Mouse (Mus musculus): ENCODE data around the gene Hspa1b. TPM values are rescaled to one million over a fixed set of nuclear protein-coding genes. Genes with fewer than 3 reads are reported as not detected.
"Not testable (repeated sequence)": the region's sequence is repeated elsewhere in the genome, so short reads cannot be mapped to it uniquely, and the experiment has no call there.

Gene Hspa1b
- polyA plus RNA-seq, 1 experiment from 2014 or later: not detected

GRCm38 (mm10) chr17:34972069-34972749 is 13.2 kb upstream of the Hspa1b start, which contains the start of the genes Hspa1a and Hspa1l:
Gene Hspa1a (minus strand): TSS chr17:34972156.
Gene Hspa1l (plus strand): TSS chr17:34972703.
- Histone ChIP-seq H3K9ac (ENCODE audit: low read depth, low read length) (0 out of 2 replicates have a peak within 1 kb of the TSS, but pooled peaks have one; percentile 28), H3K4me2 (ENCODE audit: low read depth, low read length) (peak within 1 kb of the TSS; percentile 63), H3K27me3 (ENCODE audit: control insufficient read depth, insufficient read depth, low read depth, low read length) (peaks cover 51% of the 10 kb centered on the region), H3K4me3 (ENCODE audit: low read depth, low read length) (peak within 1 kb of the TSS; percentile 46)
- H3K36me3 ChIP-seq (ENCODE audit: control insufficient read depth, insufficient read depth); H3K4me1 ChIP-seq (ENCODE audit: control insufficient read depth, low read depth, low read length); H3K27ac ChIP-seq (ENCODE audit: low read length); H3K9me3 ChIP-seq (replicated peaks; ENCODE audit: control insufficient read depth, low read length): not testable (repeated sequence)
- 2% methylated on average over 29 of the region's 33 CpGs for WGBS (ENCODE audit: insufficient replicate concordance)
- ATAC-seq (ENCODE audit: low read depth): peak; percentile 93

DNA sequence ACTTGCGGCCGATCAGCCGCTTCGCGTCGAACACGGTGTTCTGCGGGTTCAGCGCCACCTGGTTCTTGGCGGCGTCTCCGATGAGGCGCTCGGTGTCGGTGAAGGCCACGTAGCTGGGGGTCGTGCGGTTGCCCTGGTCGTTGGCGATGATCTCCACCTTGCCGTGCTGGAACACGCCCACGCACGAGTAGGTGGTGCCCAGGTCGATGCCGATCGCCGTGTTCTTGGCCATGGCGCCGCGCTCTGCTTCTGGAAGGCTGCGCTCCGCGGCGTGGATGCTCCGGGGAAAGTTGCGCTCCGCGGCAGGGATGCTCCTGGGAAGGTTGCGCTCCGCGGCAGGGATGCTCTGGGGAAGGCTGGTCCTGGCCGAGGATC is 12.6 kb upstream of the Hspa1b start:
- peak; percentile 10 for ATAC-seq (ENCODE audit: low read depth)
- H3K4me3 ChIP-seq (ENCODE audit: low read depth, low read length): peak overlapping the region; percentile 36; the same call in 1 of the 2 replicates
- H3K9ac ChIP-seq (ENCODE audit: low read depth, low read length); H3K4me1 ChIP-seq (ENCODE audit: control insufficient read depth, low read depth, low read length); H3K27ac ChIP-seq (ENCODE audit: low read length); H3K9me3 ChIP-seq (replicated peaks; ENCODE audit: control insufficient read depth, low read length); H3K36me3 ChIP-seq (ENCODE audit: control insufficient read depth, insufficient read depth): not testable (repeated sequence)
- H3K27me3 ChIP-seq (ENCODE audit: control insufficient read depth, insufficient read depth, low read depth, low read length): peaks cover 51% of the 10 kb centered on the region
- 4% methylated on average over 18 of the region's 43 CpGs for WGBS (ENCODE audit: insufficient replicate concordance)
- peak overlapping the region; percentile 63 for H3K4me2 ChIP-seq (ENCODE audit: low read depth, low read length)

DNA sequence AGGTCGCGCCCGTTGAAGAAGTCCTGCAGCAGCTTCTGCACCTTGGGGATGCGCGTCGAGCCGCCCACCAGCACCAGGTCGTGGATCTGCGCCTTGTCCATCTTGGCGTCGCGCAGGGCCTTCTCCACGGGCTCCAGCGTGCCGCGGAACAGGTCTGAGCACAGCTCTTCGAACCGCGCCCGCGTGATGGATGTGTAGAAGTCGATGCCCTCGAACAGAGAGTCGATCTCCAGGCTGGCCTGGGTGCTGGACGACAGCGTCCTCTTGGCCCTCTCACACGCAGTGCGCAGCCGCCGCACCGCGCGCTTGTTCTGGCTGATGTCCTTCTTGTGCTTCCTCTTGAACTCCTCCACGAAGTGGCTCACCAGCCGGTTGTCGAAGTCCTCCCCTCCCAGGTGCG is 11.8 kb upstream of the Hspa1b start:
- not testable (repeated sequence) for H3K9ac ChIP-seq (ENCODE audit: low read depth, low read length); H3K36me3 ChIP-seq (ENCODE audit: control insufficient read depth, insufficient read depth); H3K4me1 ChIP-seq (ENCODE audit: control insufficient read depth, low read depth, low read length); H3K9me3 ChIP-seq (replicated peaks; ENCODE audit: control insufficient read depth, low read length); ATAC-seq (ENCODE audit: low read depth); H3K27ac ChIP-seq (ENCODE audit: low read length); H3K4me2 ChIP-seq (ENCODE audit: low read depth, low read length); H3K4me3 ChIP-seq (ENCODE audit: low read depth, low read length)
- H3K27me3 ChIP-seq (ENCODE audit: control insufficient read depth, insufficient read depth, low read depth, low read length): peaks cover 51% of the 10 kb centered on the region
- WGBS (ENCODE audit: insufficient replicate concordance): 39% methylated on average over 19 of the region's 37 CpGs

DNA sequence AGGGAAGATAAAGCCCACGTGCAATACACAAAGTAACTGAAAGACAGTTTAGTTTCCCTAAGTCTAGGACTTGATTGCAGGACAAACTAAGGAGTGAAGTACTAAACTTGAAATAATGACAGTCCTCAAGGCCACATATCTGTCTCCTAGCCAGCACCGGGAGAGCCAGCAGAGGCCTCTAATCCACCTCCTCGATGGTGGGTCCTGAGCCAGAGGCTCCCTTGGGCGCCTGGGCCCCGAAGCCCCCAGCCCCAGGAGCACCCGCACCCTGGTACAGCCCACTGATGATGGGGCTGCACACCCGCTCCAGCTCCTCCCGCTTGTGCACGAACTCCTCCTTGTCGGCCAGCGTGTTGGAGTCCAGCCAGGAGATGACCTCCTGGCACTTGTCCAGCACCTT is 10.8 kb upstream of the Hspa1b start, which contains the start of gene Gm20481:
Gene Gm20481 (plus strand): TSS at position 91 of the 400 bp plus-strand sequence.
- peaks cover 51% of the 10 kb centered on the region for H3K27me3 ChIP-seq (ENCODE audit: control insufficient read depth, insufficient read depth, low read depth, low read length)
- H3K4me1 ChIP-seq (ENCODE audit: control insufficient read depth, low read depth, low read length); ATAC-seq (ENCODE audit: low read depth); H3K4me2 ChIP-seq (ENCODE audit: low read depth, low read length); H3K9me3 ChIP-seq (replicated peaks; ENCODE audit: control insufficient read depth, low read length); H3K9ac ChIP-seq (ENCODE audit: low read depth, low read length); H3K36me3 ChIP-seq (ENCODE audit: control insufficient read depth, insufficient read depth); H3K27ac ChIP-seq (ENCODE audit: low read length); H3K4me3 ChIP-seq (ENCODE audit: low read depth, low read length): not testable (repeated sequence)
- WGBS (ENCODE audit: insufficient replicate concordance): 58% methylated on average over 6 of the region's 11 CpGs

DNA sequence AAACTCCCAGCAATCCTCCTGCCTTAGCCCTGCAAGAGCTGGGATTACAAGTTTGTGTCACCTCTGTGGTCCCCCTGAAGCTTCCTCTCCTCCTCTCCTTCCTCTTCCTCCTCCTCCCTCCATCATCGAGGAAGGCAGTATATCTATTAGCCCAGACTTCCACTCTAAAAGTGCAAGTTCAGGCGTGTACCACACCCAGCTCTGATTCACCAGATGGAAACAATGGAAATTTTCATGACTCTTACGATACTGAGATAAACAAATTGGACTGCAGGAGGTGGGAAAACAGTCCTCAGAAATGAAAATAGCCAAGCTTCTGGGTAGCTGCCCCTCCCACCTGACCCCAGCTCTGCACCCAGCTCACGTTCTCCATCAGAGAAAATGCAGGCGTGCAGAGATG is 6.6 kb upstream of the Hspa1b start:
- Histone ChIP-seq H3K27ac (ENCODE audit: low read length) (no peak overlapping the region), H3K36me3 (ENCODE audit: control insufficient read depth, insufficient read depth) (no peaks in the 10 kb centered on the region), H3K4me2 (ENCODE audit: low read depth, low read length) (no peak overlapping the region), H3K4me3 (ENCODE audit: low read depth, low read length) (no peak overlapping the region), H3K27me3 (ENCODE audit: control insufficient read depth, insufficient read depth, low read depth, low read length) (peaks cover 33% of the 10 kb centered on the region), H3K4me1 (ENCODE audit: control insufficient read depth, low read depth, low read length) (no peaks in the 10 kb centered on the region), H3K9ac (ENCODE audit: low read depth, low read length) (no peak overlapping the region), H3K9me3 (replicated peaks; ENCODE audit: control insufficient read depth, low read length) (no peaks in the 10 kb centered on the region)
- WGBS (ENCODE audit: insufficient replicate concordance): 44% methylated on average over 5 of the region's 5 CpGs
- no peak for ATAC-seq (ENCODE audit: low read depth)

DNA sequence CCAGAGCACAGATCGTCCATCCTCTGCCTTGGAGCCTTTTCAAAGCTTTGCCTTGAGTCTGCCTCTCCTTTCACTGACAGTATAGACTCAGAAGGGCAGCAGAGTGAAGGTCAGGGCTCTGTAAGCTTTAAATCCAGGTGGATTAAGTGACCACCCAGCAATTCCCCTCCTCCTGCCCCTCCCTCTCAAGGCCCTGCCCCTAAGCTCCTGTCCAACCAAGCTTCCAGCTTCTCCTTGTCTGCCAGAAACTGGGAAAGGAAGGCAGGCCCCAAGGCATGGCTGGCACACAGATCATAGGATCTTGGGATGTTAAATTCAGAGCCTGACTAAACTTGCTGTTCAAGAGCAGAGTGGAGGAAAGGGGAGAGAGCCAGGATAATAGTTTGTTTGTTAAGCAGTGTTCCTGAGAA is 5.6 kb upstream of the Hspa1b start:
- WGBS (ENCODE audit: insufficient replicate concordance): 50% methylated on average over 1 of the region's 1 CpGs
- H3K27me3 ChIP-seq (ENCODE audit: control insufficient read depth, insufficient read depth, low read depth, low read length): peaks cover 31% of the 10 kb centered on the region
- no peak overlapping the region for H3K4me3 ChIP-seq (ENCODE audit: low read depth, low read length)
- no peak overlapping the region for H3K4me2 ChIP-seq (ENCODE audit: low read depth, low read length)
- ATAC-seq (ENCODE audit: low read depth): no peak
- H3K9ac ChIP-seq (ENCODE audit: low read depth, low read length): no peak overlapping the region
- peaks cover 8% of the 10 kb centered on the region for H3K4me1 ChIP-seq (ENCODE audit: control insufficient read depth, low read depth, low read length)
- H3K27ac ChIP-seq (ENCODE audit: low read length): no peak overlapping the region
- H3K36me3 ChIP-seq (ENCODE audit: control insufficient read depth, insufficient read depth): no peaks in the 10 kb centered on the region
- H3K9me3 ChIP-seq (replicated peaks; ENCODE audit: control insufficient read depth, low read length): no peaks in the 10 kb centered on the region

GRCm38 (mm10) chr17:34962841-34963240 is 3.8 kb upstream of the Hspa1b start:
- Histone ChIP-seq H3K36me3 (ENCODE audit: control insufficient read depth, insufficient read depth) (no peaks in the 10 kb centered on the region), H3K4me3 (ENCODE audit: low read depth, low read length) (no peak overlapping the region), H3K27ac (ENCODE audit: low read length) (no peak overlapping the region), H3K4me1 (ENCODE audit: control insufficient read depth, low read depth, low read length) (peaks cover 12% of the 10 kb centered on the region), H3K9me3 (replicated peaks; ENCODE audit: control insufficient read depth, low read length) (no peaks in the 10 kb centered on the region), H3K4me2 (ENCODE audit: low read depth, low read length) (no peak overlapping the region), H3K9ac (ENCODE audit: low read depth, low read length) (no peak overlapping the region), H3K27me3 (ENCODE audit: control insufficient read depth, insufficient read depth, low read depth, low read length) (peaks cover 16% of the 10 kb centered on the region)
- ATAC-seq (ENCODE audit: low read depth): no peak
- 21% methylated on average over 1 of the region's 1 CpGs for WGBS (ENCODE audit: insufficient replicate concordance)

DNA sequence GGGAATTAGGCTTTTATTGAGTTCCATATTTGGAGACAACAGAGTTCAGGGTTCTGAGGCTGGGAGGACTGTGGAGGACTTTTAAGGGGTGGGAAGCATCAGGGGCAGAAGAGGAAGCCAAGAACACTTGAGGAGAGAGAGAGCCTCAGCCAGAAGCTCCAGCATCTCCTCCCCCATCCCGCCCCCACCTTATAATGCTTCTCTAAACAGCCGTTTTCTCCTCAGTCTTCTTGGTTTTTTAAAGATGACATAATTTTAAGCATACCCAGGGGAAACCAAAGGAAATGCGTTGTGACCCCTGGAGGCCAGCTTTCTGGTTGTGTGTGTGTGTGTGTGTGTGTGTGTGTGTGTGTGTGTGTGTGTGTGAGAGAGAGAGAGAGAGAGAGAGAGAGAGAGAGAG is 3.1 kb upstream of the Hspa1b start:
- H3K27ac ChIP-seq (ENCODE audit: low read length): no peak overlapping the region
- H3K9ac ChIP-seq (ENCODE audit: low read depth, low read length): no peak overlapping the region
- no peaks in the 10 kb centered on the region for H3K36me3 ChIP-seq (ENCODE audit: control insufficient read depth, insufficient read depth)
- H3K4me2 ChIP-seq (ENCODE audit: low read depth, low read length): no peak overlapping the region
- H3K4me3 ChIP-seq (ENCODE audit: low read depth, low read length): no peak overlapping the region
- H3K4me1 ChIP-seq (ENCODE audit: control insufficient read depth, low read depth, low read length): peaks cover 12% of the 10 kb centered on the region
- H3K9me3 ChIP-seq (replicated peaks; ENCODE audit: control insufficient read depth, low read length): no peaks in the 10 kb centered on the region
- no peak for ATAC-seq (ENCODE audit: low read depth)
- 18% methylated on average over 3 of the region's 3 CpGs for WGBS (ENCODE audit: insufficient replicate concordance)
- H3K27me3 ChIP-seq (ENCODE audit: control insufficient read depth, insufficient read depth, low read depth, low read length): peaks cover 15% of the 10 kb centered on the region

- Histone ChIP-seq H3K27me3 (ENCODE audit: control insufficient read depth, insufficient read depth, low read depth, low read length) (peaks cover 18% of the 10 kb centered on the region), H3K9ac (ENCODE audit: low read depth, low read length) (no peak overlapping the region), H3K27ac (ENCODE audit: low read length) (no peak overlapping the region), H3K9me3 (replicated peaks; ENCODE audit: control insufficient read depth, low read length) (no peaks in the 10 kb centered on the region), H3K4me1 (ENCODE audit: control insufficient read depth, low read depth, low read length) (peaks cover 12% of the 10 kb centered on the region), H3K36me3 (ENCODE audit: control insufficient read depth, insufficient read depth) (no peaks in the 10 kb centered on the region), H3K4me3 (ENCODE audit: low read depth, low read length) (no peak overlapping the region), H3K4me2 (ENCODE audit: low read depth, low read length) (no peak overlapping the region)
- no peak for ATAC-seq (ENCODE audit: low read depth)
These were observed 1.9 kb upstream of the Hspa1b start for GRCm38 (mm10) chr17:34960702-34961493.

Data from liver, embryonic 16.5 days (tissue).